Mouse (Mus musculus) E14TG2a.4 (cell line): Measurements from ENCODE around the gene Fli1.

Experiments
- H3K27me3 ChIP-seq: 2 replicates; pipeline ENCODE4 v1.6.1; 2014; ENCODE audit warnings: low read length, control low read depth; ENCODE audit not compliant: insufficient read depth
- H3K36me3 ChIP-seq: 2 replicates; pipeline ENCODE4 v1.6.1; 2014; ENCODE audit warnings: low read length, control low read depth; ENCODE audit not compliant: insufficient read depth
- H3K4me1 ChIP-seq: replicated peaks from 2 replicates; pipeline ENCODE4 v1.6.1; 2014; ENCODE audit warnings: low read depth, low read length, control low read depth
- H3K4me3 ChIP-seq: replicated peaks from 2 replicates; pipeline ENCODE4 v1.5.1; 2014; ENCODE audit warnings: mild to moderate bottlenecking, low read length
- H3K9me3 ChIP-seq: 2 replicates; pipeline ENCODE4 v1.6.1; 2014; ENCODE audit warnings: low read length, control low read depth
- CTCF ChIP-seq: conservative IDR thresholded peaks from 2 replicates; pipeline ENCODE4 v1.5.1; 2014; ENCODE audit warnings: low read length
- NANOG ChIP-seq: IDR thresholded peaks from 2 replicates; pipeline ENCODE4 v1.6.1; 2014; ENCODE audit warnings: borderline replicate concordance, low read length, mixed read lengths
- POU5F1 ChIP-seq: IDR thresholded peaks from 2 replicates; pipeline ENCODE4 v1.6.1; 2014; ENCODE audit warnings: low read length, borderline replicate concordance

Gene Fli1

GRCm38 (mm10) chr9:32573638-32574037, 31.0 kb upstream of the Fli1 start:
- Histone ChIP-seq H3K36me3 (no peaks in the 10 kb centered on the region), H3K9me3 (peaks cover 15% of the 10 kb centered on the region), H3K27me3 (peaks cover 7% of the 10 kb centered on the region), H3K4me1 (peaks cover 7% of the 10 kb centered on the region), H3K4me3 (no peak overlapping the region)
- no peak for TF ChIP-seq POU5F1
- TF ChIP-seq NANOG: no peak
- TF ChIP-seq CTCF: no peak

- Histone ChIP-seq H3K27me3 (peaks cover 7% of the 10 kb centered on the region), H3K4me3 (no peak overlapping the region), H3K4me1 (peaks cover 7% of the 10 kb centered on the region), H3K36me3 (no peaks in the 10 kb centered on the region), H3K9me3 (no peaks in the 10 kb centered on the region)
- no peak for TF ChIP-seq POU5F1
- no peak for TF ChIP-seq CTCF
- no peak for TF ChIP-seq NANOG
Observed at GRCm38 (mm10) chr9:32571676-32572075, 29.0 kb upstream of the Fli1 start.

GRCm38 (mm10) chr9:32570547-32570946, 27.9 kb upstream of the Fli1 start:
- H3K4me1 ChIP-seq: peaks cover 7% of the 10 kb centered on the region
- peaks cover 4% of the 10 kb centered on the region for H3K27me3 ChIP-seq
- H3K36me3 ChIP-seq: no peaks in the 10 kb centered on the region
- TF ChIP-seq NANOG (no peak), POU5F1 (no peak), CTCF (no peak)
- H3K9me3 ChIP-seq: no peaks in the 10 kb centered on the region
- H3K4me3 ChIP-seq: no peak overlapping the region

GRCm38 (mm10) chr9:32569261-32569660, 26.6 kb upstream of the Fli1 start:
- Histone ChIP-seq H3K4me1 (peaks cover 7% of the 10 kb centered on the region), H3K27me3 (peaks cover 9% of the 10 kb centered on the region; the same call in 1 of the 2 replicates), H3K36me3 (no peaks in the 10 kb centered on the region), H3K9me3 (no peaks in the 10 kb centered on the region), H3K4me3 (no peak overlapping the region)
- TF ChIP-seq NANOG (no peak), POU5F1 (no peak), CTCF (no peak)

GRCm38 (mm10) chr9:32567603-32568002, 24.9 kb upstream of the Fli1 start:
- no peak for TF ChIP-seq CTCF
- no peak for TF ChIP-seq POU5F1
- TF ChIP-seq NANOG: no peak
- peaks cover 7% of the 10 kb centered on the region for H3K4me1 ChIP-seq
- H3K27me3 ChIP-seq: peaks cover 23% of the 10 kb centered on the region
- no peaks in the 10 kb centered on the region for H3K9me3 ChIP-seq
- H3K4me3 ChIP-seq: no peak overlapping the region
- no peaks in the 10 kb centered on the region for H3K36me3 ChIP-seq

- no peak overlapping the region for H3K4me3 ChIP-seq
- peaks cover 7% of the 10 kb centered on the region for H3K4me1 ChIP-seq
- peaks cover 31% of the 10 kb centered on the region for H3K27me3 ChIP-seq
- no peaks in the 10 kb centered on the region for H3K9me3 ChIP-seq
- H3K36me3 ChIP-seq: no peaks in the 10 kb centered on the region
- no peak for TF ChIP-seq POU5F1
- no peak for TF ChIP-seq NANOG
- no peak for TF ChIP-seq CTCF
Observed at GRCm38 (mm10) chr9:32565309-32565708, 22.6 kb upstream of the Fli1 start.

- no peak for TF ChIP-seq NANOG
- TF ChIP-seq CTCF: no peak
- TF ChIP-seq POU5F1: no peak
- H3K4me1 ChIP-seq: no peaks in the 10 kb centered on the region
- no peak overlapping the region for H3K4me3 ChIP-seq
Observed at GRCm38 (mm10) chr9:32562837-32563236, 20.2 kb upstream of the Fli1 start.

GRCm38 (mm10) chr9:32562409-32562808, 19.7 kb upstream of the Fli1 start:
- H3K4me1 ChIP-seq: no peaks in the 10 kb centered on the region

More at GRCm38 (mm10) chr9:32562837-32563236, 20.2 kb upstream of the Fli1 start:
- peaks cover 31% of the 10 kb centered on the region for H3K27me3 ChIP-seq
- no peaks in the 10 kb centered on the region for H3K9me3 ChIP-seq
- H3K36me3 ChIP-seq: no peaks in the 10 kb centered on the region

GRCm38 (mm10) chr9:32561190-32561890, 18.7 kb upstream of the Fli1 start:
- no peak overlapping the region for H3K4me3 ChIP-seq
- H3K9me3 ChIP-seq: no peaks in the 10 kb centered on the region
- H3K36me3 ChIP-seq: no peaks in the 10 kb centered on the region
- H3K4me1 ChIP-seq: no peaks in the 10 kb centered on the region
- TF ChIP-seq POU5F1 (no peak), NANOG (no peak), CTCF (no peak)
- peaks cover 31% of the 10 kb centered on the region for H3K27me3 ChIP-seq

More at GRCm38 (mm10) chr9:32562409-32562808, 19.7 kb upstream of the Fli1 start:
- TF ChIP-seq POU5F1 (no peak), CTCF (no peak), NANOG (no peak)
- Histone ChIP-seq H3K4me3 (no peak overlapping the region), H3K9me3 (no peaks in the 10 kb centered on the region), H3K36me3 (no peaks in the 10 kb centered on the region), H3K27me3 (peaks cover 31% of the 10 kb centered on the region)
